Mouse (Mus musculus) limb, embryonic 15.5 days (tissue): ENCODE results near the gene Fam114a1. TPM values are rescaled to one million over a fixed set of nuclear protein-coding genes. Genes with fewer than 3 reads are reported as not detected.

ENCODE experiments used
- microRNA counts: library from miRNA; unstranded; fragments of <30 nt; microRNA quantifications from one replicate; lab custom pipeline; 2016
- microRNA-seq: library from miRNA; unstranded; fragments of <30 nt; microRNA quantifications from one replicate; pipeline ENCODE4, GENCODE M21; 2016
- polyA plus RNA-seq: library from polyadenylated mRNA; unstranded; fragments of >200 nt; fragmentation: Nextera tagmentation; extraction: Ambion mirVana; gene quantifications from 2 replicates; pipeline ENCODE4 v1.2.1, GENCODE M21; 2015

The Fam114a1 gene
- polyA plus RNA-seq, 1 experiment from 2014 or later, result 84.0 TPM

MicroRNAs encoded within 50 kb of the gene (microRNA counts, 519-probe panel; counts per million panel counts)
- microRNA mmu-miR-574-3p (lab: Ali Mortazavi, UCI), result 2,728 counts per million, percentile 59 among the panel's probes with 10 or more counts
- microRNA mmu-miR-574-5p (lab: Ali Mortazavi, UCI), result 1,838 counts per million, percentile 29 among the panel's probes with 10 or more counts

Small RNA genes lying within 50 kb of the gene (microRNA-seq; reads per million reads assigned to microRNA genes)
- gene Mir574, result 194 reads per million, percentile 58 among the genes with 10 or more reads in this experiment

Other genes starting within 250 kb of the Fam114a1 start
- 86.7 and 89.6 TPM in 2 replicates for gene Klf3, start 166.7 kb upstream of the Fam114a1 start, polyA plus RNA-seq
- 1.1 and 1.3 TPM in 2 replicates for gene Tlr1, start 36.5 kb upstream of the Fam114a1 start, polyA plus RNA-seq
- gene Tlr6, start 10.0 kb upstream of the Fam114a1 start, polyA plus RNA-seq, result 1.5 and 1.6 TPM in 2 replicates
- gene Tmem156, start 122.1 kb downstream of the Fam114a1 start, polyA plus RNA-seq, result 0.55 and 1.2 TPM in 2 replicates
- 13.3 and 17.6 TPM in 2 replicates for gene Klhl5, start 137.5 kb downstream of the Fam114a1 start, polyA plus RNA-seq
- 6.8 and 8.0 TPM in 2 replicates for gene Wdr19, start 229.6 kb downstream of the Fam114a1 start, polyA plus RNA-seq